Mouse (Mus musculus): ENCODE measurements at regions not wholly inside any gene's neighbourhood (a gene's known extent, or its start where the extent isn't known, plus 50 kb on each side); places are given as distances from the start of the nearest gene placed in this dataset.
A peak's percentile ranks its signal among the peaks of the same experiment; 100 is the strongest.

GRCm38 (mm10) chr1:81516575-81517210 is 439.9 kb downstream of the Nyap2 start:
- no peak for ATAC-seq
- TF ChIP-seq EP300 (IDR thresholded peaks at IDR 0.05) (no peak), CTCF (IDR thresholded peaks at IDR 0.05) (peak; percentile 71)
- DNase-seq (ENCODE audit: low spot score): peak; percentile 59

GRCm38 (mm10) chr1:81520420-81521273 is 443.9 kb downstream of the Nyap2 start:
- no peak overlapping the region for H3K9ac ChIP-seq (replicated peaks; ENCODE audit: low read depth)
- no peak overlapping the region for H3K4me3 ChIP-seq (ENCODE audit: low read depth, low read length)
- H3K4me2 ChIP-seq (replicated peaks; ENCODE audit: low read depth, low read length): no peak overlapping the region
- WGBS: 33% methylated on average over 9 of the region's 9 CpGs
- no peaks in the 10 kb centered on the region for H3K36me3 ChIP-seq (ENCODE audit: insufficient read depth, low read length)
- ATAC-seq (no peak), DNase-seq (ENCODE audit: low spot score) (no peak)
- no peaks in the 10 kb centered on the region for H3K9me3 ChIP-seq (ENCODE audit: low read length)
- H3K27me3 ChIP-seq (replicated peaks; ENCODE audit: insufficient read depth, low read length): no peaks in the 10 kb centered on the region
- no peak overlapping the region for H3K27ac ChIP-seq (ENCODE audit: low read length)
- TF ChIP-seq EP300 (IDR thresholded peaks at IDR 0.05): no peak
- no peak for TF ChIP-seq CTCF (IDR thresholded peaks at IDR 0.05)
- H3K4me1 ChIP-seq (ENCODE audit: insufficient read depth, low read depth, low read length): no peaks in the 10 kb centered on the region; the same call in 1 of the 2 replicates

More at GRCm38 (mm10) chr1:81516575-81517210, 439.9 kb downstream of the Nyap2 start:
- 55% methylated on average over 10 of the region's 10 CpGs for WGBS
- H3K27ac ChIP-seq (ENCODE audit: low read length): no peak overlapping the region
- no peak overlapping the region for H3K4me2 ChIP-seq (replicated peaks; ENCODE audit: low read depth, low read length)
- no peak overlapping the region for H3K9ac ChIP-seq (replicated peaks; ENCODE audit: low read depth)
- H3K9me3 ChIP-seq (ENCODE audit: low read length): no peaks in the 10 kb centered on the region
- H3K27me3 ChIP-seq (replicated peaks; ENCODE audit: insufficient read depth, low read length): no peaks in the 10 kb centered on the region
- no peak overlapping the region for H3K4me3 ChIP-seq (ENCODE audit: low read depth, low read length)
- no peaks in the 10 kb centered on the region; the same call in 1 of the 2 replicates for H3K4me1 ChIP-seq (ENCODE audit: insufficient read depth, low read depth, low read length)
- H3K36me3 ChIP-seq (ENCODE audit: insufficient read depth, low read length): no peaks in the 10 kb centered on the region

- TF ChIP-seq CTCF (IDR thresholded peaks at IDR 0.05) (no peak), EP300 (IDR thresholded peaks at IDR 0.05) (no peak)
- H3K9ac ChIP-seq (replicated peaks; ENCODE audit: low read depth): no peak overlapping the region
- H3K9me3 ChIP-seq (ENCODE audit: low read length): no peaks in the 10 kb centered on the region
- 95% methylated on average over 3 of the region's 3 CpGs for WGBS
- H3K4me3 ChIP-seq (ENCODE audit: low read depth, low read length): no peak overlapping the region
- H3K4me1 ChIP-seq (ENCODE audit: insufficient read depth, low read depth, low read length): no peaks in the 10 kb centered on the region; the same call in 1 of the 2 replicates
- DNase-seq (ENCODE audit: low spot score) (no peak), ATAC-seq (no peak)
- H3K4me2 ChIP-seq (replicated peaks; ENCODE audit: low read depth, low read length): no peak overlapping the region
- no peaks in the 10 kb centered on the region for H3K36me3 ChIP-seq (ENCODE audit: insufficient read depth, low read length)
- H3K27me3 ChIP-seq (replicated peaks; ENCODE audit: insufficient read depth, low read length): no peaks in the 10 kb centered on the region
- no peak overlapping the region for H3K27ac ChIP-seq (ENCODE audit: low read length)
Observed at GRCm38 (mm10) chr1:81522929-81523328, 446.2 kb downstream of the Nyap2 start.

GRCm38 (mm10) chr1:81525821-81526220 is 449.1 kb downstream of the Nyap2 start:
- ATAC-seq (no peak), DNase-seq (ENCODE audit: low spot score) (no peak)
- no peaks in the 10 kb centered on the region for H3K27me3 ChIP-seq (replicated peaks; ENCODE audit: insufficient read depth, low read length)
- no peak overlapping the region for H3K4me2 ChIP-seq (replicated peaks; ENCODE audit: low read depth, low read length)
- H3K9ac ChIP-seq (replicated peaks; ENCODE audit: low read depth): no peak overlapping the region
- H3K4me1 ChIP-seq (ENCODE audit: insufficient read depth, low read depth, low read length): no peaks in the 10 kb centered on the region; the same call in 1 of the 2 replicates
- no peak overlapping the region for H3K4me3 ChIP-seq (ENCODE audit: low read depth, low read length)
- TF ChIP-seq EP300 (IDR thresholded peaks at IDR 0.05) (no peak), CTCF (IDR thresholded peaks at IDR 0.05) (no peak)
- no peaks in the 10 kb centered on the region for H3K36me3 ChIP-seq (ENCODE audit: insufficient read depth, low read length)
- H3K27ac ChIP-seq (ENCODE audit: low read length): no peak overlapping the region
- H3K9me3 ChIP-seq (ENCODE audit: low read length): no peaks in the 10 kb centered on the region

- no peak for ATAC-seq
- DNase-seq (ENCODE audit: low spot score): no peak
- 68% methylated on average over 5 of the region's 5 CpGs for WGBS
- Histone ChIP-seq H3K9me3 (ENCODE audit: low read length) (no peaks in the 10 kb centered on the region), H3K4me2 (replicated peaks; ENCODE audit: low read depth, low read length) (no peak overlapping the region), H3K27me3 (replicated peaks; ENCODE audit: insufficient read depth, low read length) (no peaks in the 10 kb centered on the region), H3K27ac (ENCODE audit: low read length) (no peak overlapping the region), H3K4me1 (ENCODE audit: insufficient read depth, low read depth, low read length) (no peaks in the 10 kb centered on the region), H3K9ac (replicated peaks; ENCODE audit: low read depth) (no peak overlapping the region), H3K36me3 (ENCODE audit: insufficient read depth, low read length) (no peaks in the 10 kb centered on the region), H3K4me3 (ENCODE audit: low read depth, low read length) (no peak overlapping the region)
- TF ChIP-seq EP300 (IDR thresholded peaks at IDR 0.05) (no peak), CTCF (IDR thresholded peaks at IDR 0.05) (no peak)
Observed at GRCm38 (mm10) chr1:81537836-81538235, 461.1 kb downstream of the Nyap2 start.

GRCm38 (mm10) chr1:81539591-81540311 is 463.0 kb downstream of the Nyap2 start:
- TF ChIP-seq CTCF (IDR thresholded peaks at IDR 0.05) (no peak), EP300 (IDR thresholded peaks at IDR 0.05) (no peak)
- no peak overlapping the region for H3K27ac ChIP-seq (ENCODE audit: low read length)
- H3K9ac ChIP-seq (replicated peaks; ENCODE audit: low read depth): no peak overlapping the region
- H3K9me3 ChIP-seq (ENCODE audit: low read length): no peaks in the 10 kb centered on the region
- no peak for DNase-seq (ENCODE audit: low spot score)
- no peak overlapping the region for H3K4me2 ChIP-seq (replicated peaks; ENCODE audit: low read depth, low read length)
- H3K27me3 ChIP-seq (replicated peaks; ENCODE audit: insufficient read depth, low read length): no peaks in the 10 kb centered on the region
- no peak overlapping the region for H3K4me3 ChIP-seq (ENCODE audit: low read depth, low read length)
- no peaks in the 10 kb centered on the region for H3K36me3 ChIP-seq (ENCODE audit: insufficient read depth, low read length)
- ATAC-seq: no peak
- H3K4me1 ChIP-seq (ENCODE audit: insufficient read depth, low read depth, low read length): no peaks in the 10 kb centered on the region
- 73% methylated on average over 5 of the region's 5 CpGs for WGBS

Measured in lung, postnatal 0 days (tissue).